Mouse (Mus musculus): ENCODE results near the gene Gm9040. TPM values are rescaled to one million over a fixed set of nuclear protein-coding genes. Genes with fewer than 3 reads are reported as not detected.
"Not testable (repeated sequence)": the region's sequence is repeated elsewhere in the genome, so short reads cannot be mapped to it uniquely, and the experiment has no call there.

The Gm9040 gene
- polyA plus RNA-seq (2012; rRNA removed) = not detected in 2 replicates

- not testable (repeated sequence) for DNase-seq (ENCODE audit: low spot score)
Observed at GRCm38 (mm10) chr10:118326869-118327268, at the start of gene Gm9040. TSS of gene Gm9040 (minus strand) at chr10:118326969.

- DNase-seq (ENCODE audit: low spot score) = peak; percentile 41
Observed at GRCm38 (mm10) chr10:118370443-118370842, 43.7 kb upstream of the Gm9040 start.

- no peak for DNase-seq (ENCODE audit: low spot score)
Observed at GRCm38 (mm10) chr10:118369518-118369917, 42.7 kb upstream of the Gm9040 start.

GRCm38 (mm10) chr10:118354005-118354404 lies 27.2 kb upstream of the Gm9040 start, which contains the start of gene Gm9049:
TSS of gene Gm9049 (minus strand) at chr10:118354105.
- not testable (repeated sequence) for DNase-seq (ENCODE audit: low spot score)

GRCm38 (mm10) chr10:118348579-118348978 lies 21.8 kb upstream of the Gm9040 start, which contains the start of gene Gm9048:
TSS of gene Gm9048 (minus strand) at chr10:118348679.
- DNase-seq (ENCODE audit: low spot score) = not testable (repeated sequence)

- DNase-seq (ENCODE audit: low spot score) = not testable (repeated sequence)
Observed at GRCm38 (mm10) chr10:118343155-118343554, 16.4 kb upstream of the Gm9040 start, which contains the start of gene Gm9046. TSS of gene Gm9046 (minus strand) at chr10:118343255.

GRCm38 (mm10) chr10:118337731-118338130 lies 11.0 kb upstream of the Gm9040 start, which contains the start of gene Gm9045:
TSS of gene Gm9045 (minus strand) at chr10:118337831.
- not testable (repeated sequence) for DNase-seq (ENCODE audit: low spot score)

GRCm38 (mm10) chr10:118332308-118332707 lies 5.5 kb upstream of the Gm9040 start, which contains the start of gene Gm9044:
TSS of gene Gm9044 (minus strand) at chr10:118332408.
- DNase-seq (ENCODE audit: low spot score) = not testable (repeated sequence)

- DNase-seq (ENCODE audit: low spot score) = no peak
Observed at GRCm38 (mm10) chr10:118319024-118319423, 7.7 kb downstream of the Gm9040 start.

GRCm38 (mm10) chr10:118302133-118302532 lies 24.6 kb downstream of the Gm9040 start:
- DNase-seq (ENCODE audit: low spot score) = not testable (repeated sequence)

GRCm38 (mm10) chr10:118294938-118295337 lies 31.8 kb downstream of the Gm9040 start, which contains the start of gene Iltifb:
TSS of gene Iltifb (minus strand) at chr10:118295038.
- no peak for DNase-seq (ENCODE audit: low spot score)

GRCm38 (mm10) chr10:118283016-118283415 lies 43.8 kb downstream of the Gm9040 start:
- DNase-seq (ENCODE audit: low spot score) = not testable (repeated sequence)

GRCm38 (mm10) chr10:118282565-118282964 lies 44.2 kb downstream of the Gm9040 start:
- DNase-seq (ENCODE audit: low spot score) = not testable (repeated sequence)

- not testable (repeated sequence) for DNase-seq (ENCODE audit: low spot score)
Observed at GRCm38 (mm10) chr10:118278069-118278468, 48.7 kb downstream of the Gm9040 start.

Other genes with a start within 250 kb of the Gm9040 start
- gene Mdm1, start 185.2 kb downstream of the Gm9040 start, polyA plus RNA-seq (2012; rRNA removed) = 8.7 and 10.7 TPM in 2 replicates
- gene Il22, start 122.0 kb downstream of the Gm9040 start, polyA plus RNA-seq (2012; rRNA removed) = not detected in 2 replicates
- 0.03 TPM in 2 replicates for gene Gm32717, start 86.2 kb downstream of the Gm9040 start, polyA plus RNA-seq (2012; rRNA removed)
- 0.03 TPM in 2 replicates for gene Gm32802, start 68.3 kb downstream of the Gm9040 start, polyA plus RNA-seq (2012; rRNA removed)
- gene Iltifb, start 31.9 kb downstream of the Gm9040 start, polyA plus RNA-seq (2012; rRNA removed) = not detected in 2 replicates
- gene Gm9044, start 5.4 kb upstream of the Gm9040 start, polyA plus RNA-seq (2012; rRNA removed) = not detected in 2 replicates
- 0.06 TPM in 1 of 2 replicates, not detected in the other for gene Gm9045, start 10.9 kb upstream of the Gm9040 start, polyA plus RNA-seq (2012; rRNA removed)
- not detected in 2 replicates for gene Gm9046, start 16.3 kb upstream of the Gm9040 start, polyA plus RNA-seq (2012; rRNA removed)
- not detected in 2 replicates for gene Gm9048, start 21.7 kb upstream of the Gm9040 start, polyA plus RNA-seq (2012; rRNA removed)
- 0.06 TPM in 1 of 2 replicates, not detected in the other for gene Gm9049, start 27.1 kb upstream of the Gm9040 start, polyA plus RNA-seq (2012; rRNA removed)
- gene Ifng, start 114.1 kb upstream of the Gm9040 start, polyA plus RNA-seq (2012; rRNA removed) = 0.25 and 0.60 TPM in 2 replicates